Mouse (Mus musculus) liver, adult 2 months (tissue): ENCODE data around the gene Etnk2. TPM values are rescaled to one million over a fixed set of nuclear protein-coding genes. Genes with fewer than 3 reads are reported as not detected.
A peak's percentile ranks its signal among the peaks of the same experiment; 100 is the strongest.

Experiments used
- DNase-seq: peaks from one replicate; pipeline ENCODE4 v3.0.0-alpha.2; 2011; ENCODE audit warnings: low read depth, low spot score; ENCODE audit errors: extremely low read depth
- H3K27ac ChIP-seq: fragments of 200-500 bp; replicated peaks from 2 replicates; pipeline ENCODE4 v1.5.1; 2012; ENCODE audit warnings: low read depth, mild to moderate bottlenecking, control low read depth, inconsistent platforms, low read length; ENCODE audit not compliant: insufficient read depth
- H3K27me3 ChIP-seq: fragments of 200-500 bp; 2 replicates; pipeline ENCODE4 v1.6.1; 2012; ENCODE audit warnings: mild to moderate bottlenecking, moderate library complexity, low read length, inconsistent platforms; ENCODE audit not compliant: control insufficient read depth, insufficient read depth
- H3K36me3 ChIP-seq: fragments of 200-500 bp; 2 replicates; pipeline ENCODE4 v1.6.1; 2012; ENCODE audit warnings: low read length, inconsistent platforms; ENCODE audit not compliant: control insufficient read depth, insufficient read depth
- H3K4me1 ChIP-seq: fragments of 200-500 bp; 2 replicates; pipeline ENCODE4 v1.6.1; 2011; ENCODE audit warnings: low read length; ENCODE audit not compliant: control insufficient read depth, insufficient read depth
- H3K4me3 ChIP-seq: fragments of 200-500 bp; 2 replicates; pipeline ENCODE4 v1.5.1; 2011; ENCODE audit warnings: low read depth, mild to moderate bottlenecking, control low read depth, low read length, moderate library complexity; ENCODE audit not compliant: insufficient read depth
- H3K79me2 ChIP-seq: fragments of 200-500 bp; 2 replicates; pipeline ENCODE4 v1.6.1; 2012; ENCODE audit warnings: inconsistent platforms, mild to moderate bottlenecking, low read length, moderate library complexity; ENCODE audit not compliant: control insufficient read depth, insufficient read depth
- H3K9ac ChIP-seq: fragments of 200-500 bp; 2 replicates; pipeline ENCODE4 v1.6.1; 2012; ENCODE audit warnings: low read depth, mild to moderate bottlenecking, control low read depth, inconsistent platforms, low read length
- CTCF ChIP-seq: fragments of 200-500 bp; IDR thresholded peaks from 2 replicates; pipeline ENCODE4 v1.5.1; 2011; ENCODE audit warnings: low read depth, low read length, control low read depth
- POLR2A ChIP-seq: fragments of 200-500 bp; IDR thresholded peaks from 2 replicates; pipeline ENCODE4 v1.6.1; 2011; ENCODE audit warnings: low read length, control low read depth; ENCODE audit not compliant: insufficient read depth; ENCODE audit errors: extremely low read depth
- WGBS: fragments of 180-500 bp; shearing (Covaris S2); methylation state at CpG from one replicate; pipeline ENCODE4 v1.1.7; 2018; 5-methylcytosine and 5-hydroxymethylcytosine counted together
- polyA plus RNA-seq: library from polyadenylated mRNA; depleted of rRNA; stranded (reverse); fragments of >200 nt; gene quantifications from 2 replicates; pipeline ENCODE4 v1.2.3, GENCODE M21; 2012
- total RNA-seq: library from RNA; depleted of rRNA; stranded (reverse); fragments of >200 nt; gene quantifications from 2 replicates; pipeline ENCODE4 v1.2.3, GENCODE M21; 2014

Etnk2 gene
- total and polyA plus RNA-seq, 2 experiments = 249 to 389 TPM

- no peak for DNase-seq
- Histone ChIP-seq H3K36me3 (no peaks in the 10 kb centered on the region), H3K4me3 (no peak overlapping the region), H3K27ac (no peak overlapping the region), H3K4me1 (no peaks in the 10 kb centered on the region; the same call in 1 of the 2 replicates), H3K79me2 (no peaks in the 10 kb centered on the region), H3K9ac (no peak overlapping the region), H3K27me3 (no peaks in the 10 kb centered on the region)
- no peak for TF ChIP-seq POLR2A
- no peak for TF ChIP-seq CTCF
- 82% methylated on average over 5 of the region's 5 CpGs for WGBS
Observed at GRCm38 (mm10) chr1:133355469-133355868, 7.9 kb upstream of the Etnk2 start.

- H3K4me3 ChIP-seq = no peak overlapping the region
- no peak overlapping the region for H3K9ac ChIP-seq
- H3K36me3 ChIP-seq = no peaks in the 10 kb centered on the region
- no peaks in the 10 kb centered on the region for H3K27me3 ChIP-seq
- 80% methylated on average over 15 of the region's 15 CpGs for WGBS
- no peaks in the 10 kb centered on the region; the same call in 1 of the 2 replicates for H3K4me1 ChIP-seq
- no peak overlapping the region for H3K27ac ChIP-seq
- DNase-seq = no peak
- TF ChIP-seq CTCF = no peak
- TF ChIP-seq POLR2A = no peak
- H3K79me2 ChIP-seq = no peaks in the 10 kb centered on the region
Observed at GRCm38 (mm10) chr1:133355912-133356311, 7.5 kb upstream of the Etnk2 start.

DNA sequence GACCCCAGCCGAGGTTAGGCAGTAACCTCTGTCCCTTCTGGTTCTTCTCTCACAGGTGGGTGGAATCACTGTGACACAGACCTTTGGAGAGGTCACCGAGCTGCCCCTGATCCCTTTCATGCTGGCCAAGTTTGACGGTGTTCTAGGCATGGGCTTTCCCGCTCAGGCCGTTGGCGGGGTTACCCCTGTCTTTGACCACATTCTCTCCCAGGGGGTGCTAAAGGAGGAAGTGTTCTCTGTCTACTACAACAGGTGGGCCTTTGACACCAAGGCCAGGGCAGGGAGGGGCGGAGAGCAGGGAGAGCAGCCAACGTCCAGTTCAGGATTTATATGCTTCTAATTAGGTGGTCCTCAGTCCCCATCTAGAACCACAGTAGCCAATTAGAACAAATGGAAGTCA lies 7.0 kb upstream of the Etnk2 start:
- DNase-seq = no peak
- no peak overlapping the region for H3K4me3 ChIP-seq
- no peak overlapping the region for H3K27ac ChIP-seq
- no peak overlapping the region for H3K9ac ChIP-seq
- TF ChIP-seq CTCF (no peak), POLR2A (no peak)
- H3K4me1 ChIP-seq = peaks cover 3% of the 10 kb centered on the region; the same call in 1 of the 2 replicates
- 56% methylated on average over 8 of the region's 8 CpGs for WGBS
- no peaks in the 10 kb centered on the region for H3K79me2 ChIP-seq
- no peaks in the 10 kb centered on the region for H3K27me3 ChIP-seq
- no peaks in the 10 kb centered on the region for H3K36me3 ChIP-seq

- H3K27me3 ChIP-seq = no peaks in the 10 kb centered on the region
- H3K4me1 ChIP-seq = peaks cover 15% of the 10 kb centered on the region
- peak overlapping the region; percentile 7 for H3K9ac ChIP-seq
- peaks cover 18% of the 10 kb centered on the region; the same call in 1 of the 2 replicates for H3K79me2 ChIP-seq
- H3K4me3 ChIP-seq = no peak overlapping the region
- 53% methylated on average over 6 of the region's 6 CpGs for WGBS
- peak; percentile 19; the same call in 1 of the 2 replicates for TF ChIP-seq CTCF
- TF ChIP-seq POLR2A = no peak
- H3K36me3 ChIP-seq = no peaks in the 10 kb centered on the region
- DNase-seq = peak; percentile 85
- H3K27ac ChIP-seq = peak overlapping the region; percentile 98
Observed at GRCm38 (mm10) chr1:133361006-133361405, 2.4 kb upstream of the Etnk2 start.

DNA sequence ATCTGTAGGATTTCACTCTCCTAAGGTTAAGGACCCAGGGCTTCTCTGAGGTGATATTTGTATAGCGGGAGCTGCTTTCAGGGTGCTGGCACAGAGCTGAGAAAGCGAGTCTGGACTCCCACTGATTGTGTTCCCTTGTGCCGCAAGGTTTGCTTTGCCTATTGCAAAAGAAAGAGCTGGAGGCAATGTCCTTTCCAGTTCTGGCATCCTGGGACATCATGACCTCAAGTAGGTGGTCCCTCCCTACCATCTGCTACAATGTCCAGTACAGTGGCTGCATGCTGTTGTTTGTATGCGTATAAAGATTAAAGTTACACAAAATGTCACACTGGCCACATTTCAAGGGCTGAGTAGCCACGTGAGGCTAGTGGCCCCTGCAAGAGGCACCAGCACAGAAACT lies 1.3 kb upstream of the Etnk2 start:
- H3K36me3 ChIP-seq = no peaks in the 10 kb centered on the region
- no peak for TF ChIP-seq CTCF
- H3K4me3 ChIP-seq = no peak overlapping the region
- 27% methylated on average over 5 of the region's 5 CpGs for WGBS
- H3K4me1 ChIP-seq = peaks cover 20% of the 10 kb centered on the region
- no peaks in the 10 kb centered on the region for H3K27me3 ChIP-seq
- peak overlapping the region; percentile 72; the same call in 1 of the 2 replicates for H3K9ac ChIP-seq
- peak; percentile 100 for DNase-seq
- peak overlapping the region; percentile 99 for H3K27ac ChIP-seq
- peaks cover 18% of the 10 kb centered on the region; the same call in 1 of the 2 replicates for H3K79me2 ChIP-seq

DNA sequence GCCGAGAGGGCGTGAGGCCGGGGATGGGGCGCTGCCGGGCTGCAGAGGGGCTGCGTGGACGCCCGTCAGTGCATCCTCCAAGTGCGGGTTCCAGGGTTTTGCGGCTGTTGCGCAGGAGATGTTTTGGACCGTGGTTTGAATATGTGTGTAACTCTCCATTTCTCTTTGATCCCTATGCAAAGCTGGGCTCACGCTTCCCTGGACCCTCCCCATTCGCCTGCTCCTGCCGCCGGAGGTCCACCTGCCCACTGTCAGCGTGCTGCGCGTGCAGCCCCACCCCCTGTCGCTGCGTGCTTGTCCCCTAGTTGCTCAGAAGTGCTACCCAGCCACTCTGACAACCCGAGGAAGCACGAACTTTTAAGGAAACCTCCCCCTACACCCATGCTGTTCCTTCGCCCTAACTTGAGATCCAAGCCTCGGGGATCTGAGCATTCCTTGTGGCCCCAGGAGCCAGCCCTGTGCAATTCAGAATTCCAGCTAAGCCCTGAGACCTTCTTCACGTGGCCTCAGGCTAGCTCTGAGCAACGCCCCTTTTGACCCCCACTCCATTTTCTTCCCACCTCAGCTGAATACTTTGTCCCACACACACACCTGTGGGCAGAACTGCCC lies 754 bp downstream of the Etnk2 start:
- peak; percentile 42 for DNase-seq
- peak overlapping the region; percentile 95 for H3K27ac ChIP-seq
- H3K4me3 ChIP-seq = peak overlapping the region; percentile 87
- no peak for TF ChIP-seq CTCF
- no peak for TF ChIP-seq POLR2A
- peaks cover 4% of the 10 kb centered on the region; the same call in 1 of the 2 replicates for H3K36me3 ChIP-seq
- peak overlapping the region; percentile 98 for H3K9ac ChIP-seq
- H3K79me2 ChIP-seq = peaks cover 18% of the 10 kb centered on the region; the same call in 1 of the 2 replicates
- WGBS = 3% methylated on average over 27 of the region's 27 CpGs
- H3K4me1 ChIP-seq = peaks cover 35% of the 10 kb centered on the region
- H3K27me3 ChIP-seq = no peaks in the 10 kb centered on the region
